Mouse (Mus musculus) induced T-regulatory cell, adult 2 months (primary cell): ENCODE measurements around the gene Lyrm9.

ENCODE experiments used
- DNase-seq: peaks from one replicate; pipeline ENCODE4 v3.0.0-alpha.2; 2012; ENCODE audit warnings: low read depth

Gene Lyrm9

GRCm38 (mm10) chr11:78826442-78827013 lies at the start of gene Lyrm9:
Lyrm9 (plus strand) TSS chr11:78826584.
- DNase-seq = peak; percentile 96

DNA sequence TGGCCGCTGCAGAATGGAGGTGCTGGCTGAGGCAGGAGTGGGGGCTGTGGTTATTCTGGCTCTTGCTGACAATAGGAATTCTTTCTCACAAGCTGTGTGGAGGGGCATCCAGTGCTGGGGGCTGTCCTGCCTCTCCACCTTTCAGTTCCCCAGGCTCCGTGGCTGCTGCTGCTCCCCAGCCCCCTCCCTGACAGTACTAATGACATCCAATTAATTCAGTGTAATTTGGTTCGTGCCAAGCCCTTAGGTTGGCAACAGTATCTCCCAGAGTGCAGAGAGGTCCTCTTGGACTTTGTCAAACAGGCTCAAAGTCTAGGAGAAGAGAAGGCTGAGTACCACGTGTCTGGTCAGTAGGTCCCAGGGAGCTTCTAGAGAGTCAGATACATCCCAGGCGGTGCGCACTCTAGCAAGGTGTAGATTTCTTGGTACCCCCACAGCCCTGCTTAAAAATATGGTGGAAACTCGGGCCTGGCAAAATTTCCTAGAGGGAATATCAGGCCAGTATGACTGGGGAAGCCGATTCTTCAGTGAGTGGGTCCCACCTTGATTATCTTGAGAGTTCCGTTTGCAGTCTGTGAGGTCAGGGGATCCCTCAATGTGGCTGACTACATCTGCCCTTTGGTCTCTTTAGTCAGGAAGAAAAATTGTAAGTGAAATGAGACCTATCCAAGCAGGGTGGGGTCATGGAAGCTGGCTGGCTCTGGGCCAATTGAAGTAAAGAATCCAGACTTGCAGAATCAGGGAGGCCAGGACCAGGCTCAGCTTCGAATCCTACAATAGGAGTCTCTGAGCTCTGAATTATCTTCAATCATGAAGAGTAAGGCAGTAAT lies 48.3 kb upstream of the Lyrm9 start:
- no peak for DNase-seq

DNA sequence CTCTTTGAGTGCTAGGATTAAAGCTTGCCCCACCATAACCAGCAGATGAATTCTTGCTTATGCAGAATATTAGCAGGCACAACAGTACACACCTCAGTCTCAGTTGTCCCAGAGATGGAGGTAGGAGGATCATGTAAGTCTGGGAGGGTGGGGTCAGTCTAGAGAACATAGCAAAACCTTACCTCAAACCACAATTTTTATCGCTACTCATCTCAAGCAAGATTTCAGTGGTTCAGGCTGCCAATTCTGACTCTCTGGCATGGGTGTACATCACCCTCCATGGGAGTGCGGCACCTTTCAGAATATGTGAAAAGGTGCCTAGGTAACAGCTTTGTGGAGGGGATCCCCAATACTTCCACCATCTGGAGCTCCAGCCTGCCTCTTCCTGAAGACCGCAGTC lies 46.4 kb upstream of the Lyrm9 start:
- DNase-seq = peak; percentile 77

DNA sequence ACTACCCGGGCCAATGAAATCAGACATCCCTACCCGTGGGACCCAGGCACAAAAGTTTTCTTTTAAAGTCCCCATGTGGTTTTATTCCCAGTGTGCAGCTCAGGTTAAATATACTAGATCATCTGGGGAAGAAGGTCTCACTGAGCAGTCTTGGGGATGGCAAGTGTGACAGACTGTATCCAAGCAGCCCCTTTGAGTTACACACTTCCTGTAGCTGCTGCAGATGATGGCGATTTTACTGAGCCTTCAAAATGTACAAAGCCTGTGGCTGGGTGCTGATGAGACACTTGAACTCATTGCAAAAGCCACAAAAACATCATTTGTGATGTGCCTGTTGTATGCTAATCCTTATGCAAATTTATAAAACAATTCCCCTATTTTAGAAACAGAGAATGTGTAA lies 45.8 kb upstream of the Lyrm9 start:
- peak; percentile 64 for DNase-seq

- no peak for DNase-seq
Observed at GRCm38 (mm10) chr11:78782326-78782725, 44.1 kb upstream of the Lyrm9 start.

DNA sequence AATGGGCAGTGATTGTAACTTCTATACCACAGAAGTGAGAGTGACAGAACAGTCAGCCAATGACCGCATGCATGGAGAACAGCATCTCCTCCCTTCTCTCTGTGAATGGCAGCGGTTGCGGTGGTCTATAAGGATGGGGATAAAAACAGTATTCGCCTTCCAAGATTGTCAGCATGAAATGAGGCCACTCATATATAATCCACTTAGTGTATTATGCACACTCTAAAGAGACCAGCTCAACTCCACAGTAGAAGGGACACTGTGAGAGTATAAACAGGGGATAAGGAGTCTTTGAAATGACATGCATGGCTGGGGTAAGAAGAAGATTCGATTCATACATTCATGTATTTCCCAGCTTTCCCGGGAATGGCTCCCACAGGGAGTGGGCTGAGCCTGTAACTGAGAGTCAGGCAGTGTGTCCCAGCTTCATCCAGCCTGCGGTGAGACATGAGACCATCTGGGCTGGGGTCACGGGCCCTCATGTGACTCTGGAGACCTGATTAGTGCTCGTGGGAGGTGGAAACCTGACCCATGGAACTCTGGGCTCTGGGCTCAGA lies 43.5 kb upstream of the Lyrm9 start:
- no peak for DNase-seq

GRCm38 (mm10) chr11:78786013-78786431 lies 40.4 kb upstream of the Lyrm9 start:
- DNase-seq = no peak

- DNase-seq = no peak
Observed at GRCm38 (mm10) chr11:78789370-78790060, 36.9 kb upstream of the Lyrm9 start.

DNA sequence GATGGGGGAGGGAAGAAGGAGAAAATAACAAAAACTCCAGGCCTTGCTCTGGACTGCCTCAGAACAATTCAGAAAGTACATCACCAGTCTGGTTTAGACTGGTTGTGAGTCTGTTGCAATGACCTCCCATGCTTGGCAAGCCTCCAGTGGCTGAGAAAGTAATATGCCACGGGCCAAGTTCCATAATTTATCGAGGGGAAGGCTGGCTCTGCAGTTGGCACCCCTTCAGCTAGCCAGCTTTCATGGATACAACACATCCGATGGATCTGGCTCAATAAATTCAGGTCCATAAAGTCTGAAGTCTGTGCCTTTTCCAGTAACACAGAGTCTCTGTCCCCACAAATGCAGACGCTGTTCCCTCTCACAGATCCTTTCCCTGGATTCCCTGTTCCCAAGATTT lies 34.8 kb upstream of the Lyrm9 start:
- DNase-seq = no peak

- DNase-seq = no peak
Observed at GRCm38 (mm10) chr11:78792055-78792454, 34.3 kb upstream of the Lyrm9 start.

- peak; percentile 30 for DNase-seq
Observed at GRCm38 (mm10) chr11:78792465-78792864, 33.9 kb upstream of the Lyrm9 start.

GRCm38 (mm10) chr11:78793116-78793515 lies 33.3 kb upstream of the Lyrm9 start:
- peak; percentile 34 for DNase-seq

DNA sequence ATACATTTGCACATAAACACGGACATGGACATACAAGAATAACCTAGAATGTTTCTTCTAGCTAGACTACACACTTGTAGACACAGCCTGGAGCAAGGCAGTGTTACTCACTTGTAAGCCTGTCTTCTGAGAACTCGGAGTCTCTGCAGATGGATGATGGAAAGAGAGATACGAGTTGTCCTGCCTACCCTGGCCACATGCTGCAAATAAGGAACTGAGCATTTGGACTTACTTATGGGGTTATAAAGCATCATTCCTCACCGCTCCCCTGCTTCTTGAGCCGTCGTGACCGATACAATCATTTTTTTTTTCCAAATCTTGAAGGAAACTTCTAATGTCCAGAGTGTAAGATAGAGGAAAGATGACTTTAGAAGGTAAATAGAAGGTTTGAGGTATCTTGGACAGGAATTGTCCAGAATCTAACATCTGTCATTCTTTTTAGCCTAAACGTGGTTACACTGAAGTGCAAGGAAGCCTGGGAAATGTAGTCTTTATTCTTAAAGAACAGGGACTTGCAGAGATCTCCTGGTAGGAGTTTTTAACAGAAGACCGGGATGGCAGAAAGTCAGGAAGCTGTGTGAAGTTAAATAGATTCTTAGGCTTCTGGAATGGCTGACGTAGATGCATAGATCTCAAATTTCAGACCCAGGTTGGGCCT lies 30.2 kb upstream of the Lyrm9 start:
- no peak for DNase-seq

DNA sequence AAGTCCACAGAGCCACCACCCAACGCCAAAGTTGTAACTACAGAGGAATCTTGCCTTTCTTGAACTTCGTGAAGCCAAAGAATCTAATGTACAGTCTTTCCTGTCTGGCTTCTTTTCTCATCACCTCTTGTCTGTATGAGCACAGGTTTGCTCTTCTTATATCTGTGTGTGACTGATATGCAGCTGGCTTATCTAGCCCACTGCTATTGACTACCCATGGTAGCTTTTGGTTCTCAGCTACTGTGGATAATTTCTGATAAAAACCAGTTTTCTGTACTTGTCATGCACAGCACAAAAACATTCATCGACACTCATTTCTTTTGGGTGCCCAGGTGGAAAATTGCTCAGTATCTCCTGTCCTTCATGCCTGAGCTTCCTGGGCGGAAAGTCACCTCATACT lies 25.3 kb upstream of the Lyrm9 start:
- no peak for DNase-seq

- DNase-seq = no peak
Observed at GRCm38 (mm10) chr11:78803587-78804316, 22.6 kb upstream of the Lyrm9 start.

DNA sequence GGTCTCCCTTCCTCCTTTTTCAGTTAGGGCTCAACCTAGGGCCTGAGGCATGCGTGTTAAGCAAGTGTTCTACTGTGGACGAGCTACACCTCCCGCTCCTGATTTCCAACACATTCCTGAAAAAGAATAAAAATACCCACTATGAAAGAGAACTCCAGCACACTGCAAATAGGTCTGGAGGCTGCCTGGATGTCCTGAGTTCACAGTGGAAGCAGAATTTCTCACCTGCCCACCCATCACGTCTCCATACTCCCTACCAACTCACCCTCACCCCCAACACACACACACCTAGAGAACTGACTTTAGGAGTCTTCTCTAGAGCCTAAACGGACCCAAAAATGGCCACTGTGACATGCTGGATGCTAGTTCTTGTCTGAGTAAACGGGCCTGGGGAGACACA lies 21.8 kb upstream of the Lyrm9 start:
- no peak for DNase-seq

- DNase-seq = no peak
Observed at GRCm38 (mm10) chr11:78805198-78805597, 21.2 kb upstream of the Lyrm9 start.

- no peak for DNase-seq
Observed at GRCm38 (mm10) chr11:78805691-78806137, 20.7 kb upstream of the Lyrm9 start.

- no peak for DNase-seq
Observed at GRCm38 (mm10) chr11:78807341-78808108, 18.9 kb upstream of the Lyrm9 start.

GRCm38 (mm10) chr11:78809398-78809797 lies 17.0 kb upstream of the Lyrm9 start:
- DNase-seq = peak; percentile 31
